Mouse (Mus musculus): Measurements from ENCODE around the gene Dnaic1.

- TF ChIP-seq CTCF (IDR thresholded peaks at IDR 0.05; ENCODE audit: insufficient read depth, low read depth, low read length) (no peak), POLR2A (IDR thresholded peaks at IDR 0.05; ENCODE audit: insufficient read depth, low read depth, low read length) (no peak)
Observed at GRCm38 (mm10) chr4:41673186-41673585, 103.6 kb downstream of the Dnaic1 start.
